Mouse (Mus musculus): ENCODE data around the gene Taar7b. TPM values are rescaled to one million over a fixed set of nuclear protein-coding genes. Genes with fewer than 3 reads are reported as not detected.

The Taar7b gene
- polyA plus RNA-seq, 1 experiment from 2014 or later, result not detected

DNA sequence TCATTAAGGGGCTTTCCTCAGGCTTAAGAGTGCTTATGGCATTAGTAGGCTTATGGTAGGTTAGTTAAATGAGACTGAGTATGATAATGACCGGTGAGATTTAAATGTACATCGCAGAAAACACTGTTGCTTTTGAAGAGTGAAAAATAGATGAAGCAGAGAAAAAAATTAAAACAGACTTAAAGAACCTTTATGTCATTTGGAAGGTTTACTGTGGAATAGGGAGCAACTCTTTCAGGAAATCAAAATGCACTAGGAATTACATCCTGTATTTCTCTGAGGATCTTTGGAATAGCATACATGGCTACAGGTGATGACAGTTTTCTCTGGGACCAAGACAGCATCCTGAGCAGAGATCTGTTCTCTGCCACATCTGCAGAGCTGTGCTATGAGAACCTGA lies 37.6 kb downstream of the Taar7b start, which contains the start of gene Taar7e:
Gene Taar7e (plus strand): TSS at position 301 of the 400 bp plus-strand sequence.
- Histone ChIP-seq H3K4me2 (ENCODE audit: low read depth, low read length) (no peak within 1 kb of the TSS), H3K36me3 (ENCODE audit: control insufficient read depth, insufficient read depth, low read length) (no peaks in the 10 kb centered on the region), H3K4me3 (ENCODE audit: low read depth, low read length) (no peak within 1 kb of the TSS), H3K9ac (replicated peaks; ENCODE audit: low read depth, low read length) (no peak within 1 kb of the TSS), H3K27me3 (ENCODE audit: control insufficient read depth, insufficient read depth, low read length) (no peaks in the 10 kb centered on the region), H3K9me3 (ENCODE audit: control insufficient read depth, low read length) (no peaks in the 10 kb centered on the region), H3K27ac (ENCODE audit: low read depth, low read length) (no peak within 1 kb of the TSS), H3K4me1 (ENCODE audit: control insufficient read depth, insufficient read depth, low read length) (no peaks in the 10 kb centered on the region)
- 94% methylated on average over 2 of the region's 2 CpGs for WGBS
- ATAC-seq (ENCODE audit: low read depth), result no peak

DNA sequence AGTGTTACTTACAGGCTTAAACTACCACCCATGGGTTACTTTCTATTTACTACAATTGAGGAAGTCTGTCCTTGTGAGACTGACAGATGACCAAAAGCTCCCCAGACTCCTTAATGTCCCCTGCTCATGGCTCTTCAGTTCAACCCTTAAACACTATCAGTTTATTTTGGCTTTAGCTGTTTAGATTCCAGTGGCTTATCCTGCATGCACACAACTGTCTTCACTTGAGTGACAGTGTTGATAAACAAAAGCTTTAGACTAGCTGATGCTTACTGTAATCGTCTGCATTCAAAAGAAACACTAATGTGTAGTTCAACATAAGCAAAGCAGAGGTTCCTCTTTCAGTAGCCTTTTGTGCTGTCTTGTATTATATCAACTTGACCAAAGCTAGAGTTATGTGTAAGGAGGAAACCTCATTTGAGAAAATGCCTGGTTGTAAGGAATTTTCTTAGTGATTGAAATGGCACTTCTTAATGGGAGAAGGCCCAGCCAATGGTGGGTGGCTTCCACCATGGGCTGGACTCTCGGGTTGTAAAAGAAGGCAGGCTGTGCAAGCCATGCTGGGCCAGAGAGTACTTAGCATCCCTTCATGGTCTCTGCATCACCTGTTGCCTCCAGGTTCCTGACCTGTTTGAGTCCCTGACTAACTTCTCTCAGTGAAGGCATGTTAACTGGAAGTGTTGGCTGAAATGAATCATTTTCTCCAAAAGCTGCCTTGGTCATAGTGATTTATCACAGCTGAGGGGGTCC lies 40.6 kb downstream of the Taar7b start:
- Histone ChIP-seq H3K4me3 (ENCODE audit: low read depth, low read length) (no peak overlapping the region), H3K4me1 (ENCODE audit: control insufficient read depth, insufficient read depth, low read length) (no peaks in the 10 kb centered on the region), H3K27ac (ENCODE audit: low read depth, low read length) (no peak overlapping the region), H3K9me3 (ENCODE audit: control insufficient read depth, low read length) (no peaks in the 10 kb centered on the region), H3K36me3 (ENCODE audit: control insufficient read depth, insufficient read depth, low read length) (no peaks in the 10 kb centered on the region), H3K4me2 (ENCODE audit: low read depth, low read length) (no peak overlapping the region), H3K9ac (replicated peaks; ENCODE audit: low read depth, low read length) (no peak overlapping the region), H3K27me3 (ENCODE audit: control insufficient read depth, insufficient read depth, low read length) (no peaks in the 10 kb centered on the region)
- WGBS, result 71% methylated on average over 2 of the region's 2 CpGs
- no peak for ATAC-seq (ENCODE audit: low read depth)

DNA sequence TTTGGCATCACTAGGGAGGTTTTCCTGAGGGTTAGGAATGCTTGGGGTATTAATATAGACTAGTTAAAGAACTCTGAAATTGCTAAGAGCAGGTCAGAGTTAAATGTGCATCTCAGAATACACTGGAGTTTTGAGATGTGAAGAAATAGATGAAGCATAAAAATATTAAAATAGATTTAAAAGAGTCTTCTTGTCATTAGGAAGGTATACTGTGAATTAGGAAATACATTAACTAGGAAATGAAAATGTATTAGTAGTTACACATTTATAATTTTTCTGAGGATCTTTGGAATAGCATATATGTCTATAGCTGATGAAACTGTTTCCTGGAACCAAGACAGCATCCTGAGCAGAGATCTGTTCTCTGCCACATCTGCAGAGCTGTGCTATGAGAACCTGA lies 49.5 kb downstream of the Taar7b start, which contains the start of gene Taar7f:
Gene Taar7f (plus strand): TSS at position 301 of the 400 bp plus-strand sequence.
- H3K4me1 ChIP-seq (ENCODE audit: control insufficient read depth, insufficient read depth, low read length), result no peaks in the 10 kb centered on the region
- no peak within 1 kb of the TSS for H3K27ac ChIP-seq (ENCODE audit: low read depth, low read length)
- H3K4me3 ChIP-seq (ENCODE audit: low read depth, low read length), result no peak within 1 kb of the TSS
- H3K4me2 ChIP-seq (ENCODE audit: low read depth, low read length), result no peak within 1 kb of the TSS
- no peaks in the 10 kb centered on the region for H3K36me3 ChIP-seq (ENCODE audit: control insufficient read depth, insufficient read depth, low read length)
- H3K27me3 ChIP-seq (ENCODE audit: control insufficient read depth, insufficient read depth, low read length), result no peaks in the 10 kb centered on the region
- no peak within 1 kb of the TSS for H3K9ac ChIP-seq (replicated peaks; ENCODE audit: low read depth, low read length)
- ATAC-seq (ENCODE audit: low read depth), result no peak
- H3K9me3 ChIP-seq (ENCODE audit: control insufficient read depth, low read length), result no peaks in the 10 kb centered on the region

Other genes starting within 250 kb of the Taar7b start
- 99.8 and 115 TPM in 2 replicates for gene Rps12, start 212.7 kb upstream of the Taar7b start, polyA plus RNA-seq (2014; fragmentation: Nextera tagmentation; extraction: Ambion mirVana)
- gene Slc18b1, start 203.0 kb upstream of the Taar7b start, polyA plus RNA-seq (2014; fragmentation: Nextera tagmentation; extraction: Ambion mirVana), result 21.5 and 26.8 TPM in 2 replicates
- not detected in 2 replicates for gene Vnn3, start 148.5 kb upstream of the Taar7b start, polyA plus RNA-seq (2014; fragmentation: Nextera tagmentation; extraction: Ambion mirVana)
- 0.21 and 0.29 TPM in 2 replicates for gene Vnn1, start 105.3 kb upstream of the Taar7b start, polyA plus RNA-seq (2014; fragmentation: Nextera tagmentation; extraction: Ambion mirVana)
- gene Taar1, start 79.6 kb upstream of the Taar7b start, polyA plus RNA-seq (2014; fragmentation: Nextera tagmentation; extraction: Ambion mirVana), result not detected in 2 replicates
- 0.27 TPM in 1 of 2 replicates, not detected in the other for gene Taar2, start 61.4 kb upstream of the Taar7b start, polyA plus RNA-seq (2014; fragmentation: Nextera tagmentation; extraction: Ambion mirVana)
- gene Taar3, start 50.4 kb upstream of the Taar7b start, polyA plus RNA-seq (2014; fragmentation: Nextera tagmentation; extraction: Ambion mirVana), result not detected in 2 replicates
- not detected in 2 replicates for gene Taar4, start 39.4 kb upstream of the Taar7b start, polyA plus RNA-seq (2014; fragmentation: Nextera tagmentation; extraction: Ambion mirVana)
- gene Taar5, start 29.2 kb upstream of the Taar7b start, polyA plus RNA-seq (2014; fragmentation: Nextera tagmentation; extraction: Ambion mirVana), result 0.27 TPM in 1 of 2 replicates, not detected in the other
- not detected in 2 replicates for gene Taar6, start 14.3 kb upstream of the Taar7b start, polyA plus RNA-seq (2014; fragmentation: Nextera tagmentation; extraction: Ambion mirVana)
- not detected in 2 replicates for gene Taar7a, start 6.5 kb upstream of the Taar7b start, polyA plus RNA-seq (2014; fragmentation: Nextera tagmentation; extraction: Ambion mirVana)
- gene Taar7d, start 27.3 kb downstream of the Taar7b start, polyA plus RNA-seq (2014; fragmentation: Nextera tagmentation; extraction: Ambion mirVana), result not detected in 2 replicates
- gene Taar7e, start 37.7 kb downstream of the Taar7b start, polyA plus RNA-seq (2014; fragmentation: Nextera tagmentation; extraction: Ambion mirVana), result not detected in 2 replicates
- gene Taar7f, start 49.6 kb downstream of the Taar7b start, polyA plus RNA-seq (2014; fragmentation: Nextera tagmentation; extraction: Ambion mirVana), result not detected in 2 replicates
- not detected in 2 replicates for gene Taar8a, start 76.6 kb downstream of the Taar7b start, polyA plus RNA-seq (2014; fragmentation: Nextera tagmentation; extraction: Ambion mirVana)
- gene Taar8b, start 92.4 kb downstream of the Taar7b start, polyA plus RNA-seq (2014; fragmentation: Nextera tagmentation; extraction: Ambion mirVana), result not detected in 2 replicates
- gene Taar8c, start 102.0 kb downstream of the Taar7b start, polyA plus RNA-seq (2014; fragmentation: Nextera tagmentation; extraction: Ambion mirVana), result not detected in 2 replicates
- gene Taar9, start 109.6 kb downstream of the Taar7b start, polyA plus RNA-seq (2014; fragmentation: Nextera tagmentation; extraction: Ambion mirVana), result not detected in 2 replicates
- 310 and 368 TPM in 2 replicates for gene Stx7, start 149.4 kb downstream of the Taar7b start, polyA plus RNA-seq (2014; fragmentation: Nextera tagmentation; extraction: Ambion mirVana)
- 4.0 and 9.9 TPM in 2 replicates for gene Moxd1, start 223.6 kb downstream of the Taar7b start, polyA plus RNA-seq (2014; fragmentation: Nextera tagmentation; extraction: Ambion mirVana)

All from neural tube, embryonic 14.5 days (tissue).